Mouse (Mus musculus): Measurements from ENCODE around the gene Ccdc122. TPM values are rescaled to one million over a fixed set of nuclear protein-coding genes. Genes with fewer than 3 reads are reported as not detected.

Gene Ccdc122
- 6.6 TPM for polyA plus RNA-seq (2015; fragmentation: Illumina TruSeq; extraction: RNeasy Lipid Tissue Mini Kit (QIAGEN cat#74804); ENCODE audit: insufficient read depth, low replicate concordance)

GRCm38 (mm10) chr14:77036226-77037046, at the start of gene Ccdc122, which contains the start of gene Lacc1:
TSS of gene Ccdc122 (plus strand) at chr14:77036772.
TSS of gene Lacc1 (minus strand) at chr14:77036904.

GRCm38 (mm10) chr14:77156222-77156910, 119.8 kb downstream of the Ccdc122 start, which contains the start of gene Enox1:
TSS of gene Enox1 (plus strand) at chr14:77156763.

Other genes with a start within 250 kb of the Ccdc122 start
- gene Lacc1, start 132 bp downstream of the Ccdc122 start, polyA plus RNA-seq (2015; fragmentation: Illumina TruSeq; extraction: RNeasy Lipid Tissue Mini Kit (QIAGEN cat#74804); ENCODE audit: insufficient read depth, low replicate concordance) = 34.4 TPM
- 0.07 TPM for gene Enox1, start 120.0 kb downstream of the Ccdc122 start, polyA plus RNA-seq (2015; fragmentation: Illumina TruSeq; extraction: RNeasy Lipid Tissue Mini Kit (QIAGEN cat#74804); ENCODE audit: insufficient read depth, low replicate concordance)